Mouse (Mus musculus) cerebellum, postnatal 25 days (tissue): ENCODE measurements around the gene Fndc8.

Experiments used
- DNase-seq, 2 experiments: peaks; one replicate each; pipeline ENCODE4 v3.0.0; 2021; ENCODE audit warnings: mixed read lengths in 2 of 2

Fndc8 gene

GRCm38 (mm10) chr11:82891936-82892335, at the start of gene Fndc8:
Fndc8 (plus strand) TSS chr11:82892124.
- no peak for DNase-seq

GRCm38 (mm10) chr11:82844771-82845414, 47.0 kb upstream of the Fndc8 start:
- no peak for DNase-seq

GRCm38 (mm10) chr11:82845415-82846078, 46.4 kb upstream of the Fndc8 start:
- peak; percentile 40 to 59 for DNase-seq

- DNase-seq = no peak
Observed at GRCm38 (mm10) chr11:82846079-82846436, 45.9 kb upstream of the Fndc8 start.

GRCm38 (mm10) chr11:82846938-82847337, 45.0 kb upstream of the Fndc8 start:
- DNase-seq = no peak

GRCm38 (mm10) chr11:82847571-82848000, 44.3 kb upstream of the Fndc8 start:
- no peak for DNase-seq

GRCm38 (mm10) chr11:82850259-82850658, 41.7 kb upstream of the Fndc8 start:
- DNase-seq = no peak

- DNase-seq = no peak
Observed at GRCm38 (mm10) chr11:82852115-82852514, 39.8 kb upstream of the Fndc8 start.

GRCm38 (mm10) chr11:82852540-82852939, 39.4 kb upstream of the Fndc8 start:
- no peak for DNase-seq

- DNase-seq = no peak
Observed at GRCm38 (mm10) chr11:82852958-82853357, 39.0 kb upstream of the Fndc8 start.

- DNase-seq = no peak
Observed at GRCm38 (mm10) chr11:82854111-82854510, 37.8 kb upstream of the Fndc8 start.

- DNase-seq = no peak
Observed at GRCm38 (mm10) chr11:82855327-82855973, 36.5 kb upstream of the Fndc8 start.

GRCm38 (mm10) chr11:82856032-82856431, 35.9 kb upstream of the Fndc8 start:
- DNase-seq = no peak

- DNase-seq = no peak
Observed at GRCm38 (mm10) chr11:82857307-82857848, 34.5 kb upstream of the Fndc8 start.

- no peak for DNase-seq
Observed at GRCm38 (mm10) chr11:82860759-82861158, 31.2 kb upstream of the Fndc8 start.

- DNase-seq = no peak
Observed at GRCm38 (mm10) chr11:82861558-82861957, 30.4 kb upstream of the Fndc8 start.

GRCm38 (mm10) chr11:82862638-82863037, 29.3 kb upstream of the Fndc8 start:
- DNase-seq = no peak

GRCm38 (mm10) chr11:82863059-82863458, 28.9 kb upstream of the Fndc8 start:
- DNase-seq = no peak

- no peak for DNase-seq
Observed at GRCm38 (mm10) chr11:82863488-82863931, 28.4 kb upstream of the Fndc8 start.

GRCm38 (mm10) chr11:82865957-82866356, 26.0 kb upstream of the Fndc8 start:
- DNase-seq = no peak

- no peak for DNase-seq
Observed at GRCm38 (mm10) chr11:82866850-82867564, 24.9 kb upstream of the Fndc8 start.

- DNase-seq = no peak
Observed at GRCm38 (mm10) chr11:82867956-82868355, 24.0 kb upstream of the Fndc8 start.
